Mouse (Mus musculus) ES-E14 (cell line): ENCODE data around the gene Bcl6.

Source experiments
- MAFK ChIP-seq: IDR thresholded peaks from 2 replicates; pipeline ENCODE4 v1.6.1; 2014; ENCODE audit warnings: mild to moderate bottlenecking, low read depth, low read length, inconsistent platforms; ENCODE audit not compliant: insufficient read depth
- ZC3H11A ChIP-seq: IDR thresholded peaks from 2 replicates; pipeline ENCODE4 v1.6.1; 2012; ENCODE audit warnings: low read depth, mild to moderate bottlenecking, inconsistent platforms, low read length, borderline replicate concordance
- ZNF384 ChIP-seq: IDR thresholded peaks from 2 replicates; pipeline ENCODE4 v1.6.1; 2012; ENCODE audit warnings: low read depth, low read length, inconsistent platforms

DNA sequence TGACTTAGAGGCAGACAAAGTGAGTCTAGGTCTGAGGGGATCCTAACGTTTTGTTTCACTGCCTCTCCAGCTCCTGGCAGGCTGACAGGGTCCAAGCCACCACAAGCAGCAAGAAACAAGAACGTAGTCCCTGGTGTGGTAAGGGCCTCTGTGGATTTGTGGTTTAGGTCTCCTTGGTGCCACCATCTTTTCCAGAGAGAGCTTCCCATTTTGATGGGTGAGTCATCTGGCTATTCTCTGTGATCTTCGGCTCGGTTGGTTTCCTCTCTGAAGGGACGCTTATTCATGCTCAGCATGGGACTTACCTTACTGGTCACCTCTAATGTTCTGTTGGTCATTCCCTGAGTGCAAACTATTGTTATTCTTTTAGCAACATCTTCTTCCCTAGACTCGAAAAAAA, 27.6 kb upstream of the Bcl6 start:
- TF ChIP-seq ZC3H11A (no peak), ZNF384 (no peak), MAFK (no peak)
